Mouse (Mus musculus): ENCODE measurements at regions not wholly inside any gene's neighbourhood (a gene's known extent, or its start where the extent isn't known, plus 50 kb on each side); places are given as distances from the start of the nearest gene placed in this dataset.

- Histone ChIP-seq H3K27ac (no peak overlapping the region), H3K4me3 (ENCODE audit: insufficient read depth in 1 of 2, low read depth in 2 of 2, low read length in 2 of 2) (no peak overlapping the region), H3K36me3 (replicated peaks; ENCODE audit: control insufficient read depth, insufficient read depth, low read depth) (no peaks in the 10 kb centered on the region), H3K9ac (replicated peaks) (no peak overlapping the region), H3K4me2 (ENCODE audit: low read depth) (no peak overlapping the region), H3K9me3 (ENCODE audit: control insufficient read depth, low read length) (no peaks in the 10 kb centered on the region), H3K27me3 (ENCODE audit: control insufficient read depth, insufficient read depth, low read length) (no peaks in the 10 kb centered on the region), H3K4me1 (replicated peaks; ENCODE audit: control insufficient read depth in 2 of 2, insufficient read depth in 2 of 2, low read length in 1 of 2) (no peaks in the 10 kb centered on the region)
- WGBS (ENCODE audit: insufficient replicate concordance): 56% methylated on average over 5 of the region's 5 CpGs
- DNase-seq (ENCODE audit: low read depth in 3 of 3, low spot score in 3 of 3) (no peak), ATAC-seq (ENCODE audit: insufficient read depth) (no peak)
- TF ChIP-seq EP300 (IDR thresholded peaks at IDR 0.05; ENCODE audit: low read depth) (no peak), CTCF (IDR thresholded peaks at IDR 0.05; ENCODE audit: low read depth) (no peak)
Observed at GRCm38 (mm10) chr15:61551206-61551605, 628.4 kb upstream of the A1bg start.

- DNase-seq (ENCODE audit: low read depth in 3 of 3, low spot score in 3 of 3) (no peak), ATAC-seq (ENCODE audit: insufficient read depth) (no peak)
- H3K27ac ChIP-seq: no peak overlapping the region
- WGBS (ENCODE audit: insufficient replicate concordance): 56% methylated on average over 4 of the region's 4 CpGs
- H3K9ac ChIP-seq (replicated peaks): no peak overlapping the region
- no peaks in the 10 kb centered on the region for H3K27me3 ChIP-seq (ENCODE audit: control insufficient read depth, insufficient read depth, low read length)
- no peak overlapping the region for H3K4me2 ChIP-seq (ENCODE audit: low read depth)
- no peak overlapping the region for H3K4me3 ChIP-seq (ENCODE audit: insufficient read depth in 1 of 2, low read depth in 2 of 2, low read length in 2 of 2)
- TF ChIP-seq CTCF (IDR thresholded peaks at IDR 0.05; ENCODE audit: low read depth): no peak
- no peak for TF ChIP-seq EP300 (IDR thresholded peaks at IDR 0.05; ENCODE audit: low read depth)
- no peaks in the 10 kb centered on the region for H3K36me3 ChIP-seq (replicated peaks; ENCODE audit: control insufficient read depth, insufficient read depth, low read depth)
- H3K4me1 ChIP-seq (replicated peaks; ENCODE audit: control insufficient read depth in 2 of 2, insufficient read depth in 2 of 2, low read length in 1 of 2): no peaks in the 10 kb centered on the region
- no peaks in the 10 kb centered on the region for H3K9me3 ChIP-seq (ENCODE audit: control insufficient read depth, low read length)
Observed at GRCm38 (mm10) chr15:61548400-61548799, 625.6 kb upstream of the A1bg start.

GRCm38 (mm10) chr15:61546608-61547007 lies 623.8 kb upstream of the A1bg start:
- Histone ChIP-seq H3K27ac (no peak overlapping the region), H3K4me2 (ENCODE audit: low read depth) (no peak overlapping the region), H3K4me1 (replicated peaks; ENCODE audit: control insufficient read depth in 2 of 2, insufficient read depth in 2 of 2, low read length in 1 of 2) (no peaks in the 10 kb centered on the region), H3K27me3 (ENCODE audit: control insufficient read depth, insufficient read depth, low read length) (no peaks in the 10 kb centered on the region), H3K36me3 (replicated peaks; ENCODE audit: control insufficient read depth, insufficient read depth, low read depth) (no peaks in the 10 kb centered on the region), H3K9me3 (ENCODE audit: control insufficient read depth, low read length) (no peaks in the 10 kb centered on the region), H3K4me3 (ENCODE audit: insufficient read depth in 1 of 2, low read depth in 2 of 2, low read length in 2 of 2) (no peak overlapping the region), H3K9ac (replicated peaks) (no peak overlapping the region)
- WGBS (ENCODE audit: insufficient replicate concordance): 60% methylated on average over 3 of the region's 3 CpGs
- ATAC-seq (ENCODE audit: insufficient read depth) (no peak), DNase-seq (ENCODE audit: low read depth in 3 of 3, low spot score in 3 of 3) (no peak)
- TF ChIP-seq CTCF (IDR thresholded peaks at IDR 0.05; ENCODE audit: low read depth) (no peak), EP300 (IDR thresholded peaks at IDR 0.05; ENCODE audit: low read depth) (no peak)

GRCm38 (mm10) chr15:61544074-61544473 lies 621.3 kb upstream of the A1bg start:
- no peak for DNase-seq (ENCODE audit: low read depth in 3 of 3, low spot score in 3 of 3)
- Histone ChIP-seq H3K36me3 (replicated peaks; ENCODE audit: control insufficient read depth, insufficient read depth, low read depth) (no peaks in the 10 kb centered on the region), H3K4me3 (ENCODE audit: insufficient read depth in 1 of 2, low read depth in 2 of 2, low read length in 2 of 2) (no peak overlapping the region), H3K9me3 (ENCODE audit: control insufficient read depth, low read length) (no peaks in the 10 kb centered on the region), H3K27me3 (ENCODE audit: control insufficient read depth, insufficient read depth, low read length) (no peaks in the 10 kb centered on the region), H3K4me1 (replicated peaks; ENCODE audit: control insufficient read depth in 2 of 2, insufficient read depth in 2 of 2, low read length in 1 of 2) (peaks cover 0 to 3% of the 10 kb centered on the region in 2 experiments; a peak in 1 of 4 replicates), H3K4me2 (ENCODE audit: low read depth) (no peak overlapping the region), H3K9ac (replicated peaks) (no peak overlapping the region), H3K27ac (no peak overlapping the region)
- TF ChIP-seq CTCF (IDR thresholded peaks at IDR 0.05; ENCODE audit: low read depth) (no peak), EP300 (IDR thresholded peaks at IDR 0.05; ENCODE audit: low read depth) (no peak)
- ATAC-seq (ENCODE audit: insufficient read depth): no peak
- WGBS (ENCODE audit: insufficient replicate concordance): 30% methylated on average over 2 of the region's 2 CpGs

- no peaks in the 10 kb centered on the region for H3K36me3 ChIP-seq (replicated peaks; ENCODE audit: control insufficient read depth, insufficient read depth, low read depth)
- no peaks in the 10 kb centered on the region for H3K27me3 ChIP-seq (ENCODE audit: control insufficient read depth, insufficient read depth, low read length)
- H3K27ac ChIP-seq: no peak overlapping the region
- no peak for DNase-seq (ENCODE audit: low read depth in 3 of 3, low spot score in 3 of 3)
- peaks cover 0 to 3% of the 10 kb centered on the region in 2 experiments; a peak in 1 of 4 replicates for H3K4me1 ChIP-seq (replicated peaks; ENCODE audit: control insufficient read depth in 2 of 2, insufficient read depth in 2 of 2, low read length in 1 of 2)
- no peak for ATAC-seq (ENCODE audit: insufficient read depth)
- WGBS (ENCODE audit: insufficient replicate concordance): 65% methylated on average over 4 of the region's 4 CpGs
- H3K9ac ChIP-seq (replicated peaks): no peak overlapping the region
- H3K4me2 ChIP-seq (ENCODE audit: low read depth): no peak overlapping the region
- no peaks in the 10 kb centered on the region for H3K9me3 ChIP-seq (ENCODE audit: control insufficient read depth, low read length)
- H3K4me3 ChIP-seq (ENCODE audit: insufficient read depth in 1 of 2, low read depth in 2 of 2, low read length in 2 of 2): no peak overlapping the region
- TF ChIP-seq CTCF (IDR thresholded peaks at IDR 0.05; ENCODE audit: low read depth) (no peak), EP300 (IDR thresholded peaks at IDR 0.05; ENCODE audit: low read depth) (no peak)
Observed at GRCm38 (mm10) chr15:61541643-61542042, 618.8 kb upstream of the A1bg start.
